Mouse (Mus musculus) ES-E14 (cell line): ENCODE measurements around the gene Ly6f.

Experiments used
- HCFC1 ChIP-seq: IDR thresholded peaks from 2 replicates; pipeline ENCODE4 v1.6.1; 2012; ENCODE audit warnings: low read length, inconsistent platforms, borderline replicate concordance; ENCODE audit not compliant: insufficient read depth
- MAFK ChIP-seq: IDR thresholded peaks from 2 replicates; pipeline ENCODE4 v1.6.1; 2014; ENCODE audit warnings: mild to moderate bottlenecking, low read depth, low read length, inconsistent platforms; ENCODE audit not compliant: insufficient read depth
- ZC3H11A ChIP-seq: IDR thresholded peaks from 2 replicates; pipeline ENCODE4 v1.6.1; 2012; ENCODE audit warnings: low read depth, mild to moderate bottlenecking, inconsistent platforms, low read length, borderline replicate concordance
- ZNF384 ChIP-seq: IDR thresholded peaks from 2 replicates; pipeline ENCODE4 v1.6.1; 2012; ENCODE audit warnings: low read depth, low read length, inconsistent platforms

GRCm38 (mm10) chr15:75293873-75294385 lies 25.7 kb downstream of the Ly6f start:
- TF ChIP-seq ZC3H11A (no peak), MAFK (no peak), HCFC1 (no peak), ZNF384 (no peak)
